Mouse (Mus musculus): Measurements from ENCODE around the gene Plpp4.

The Plpp4 gene

GRCm38 (mm10) chr7:129301622-129302021 lies 44.8 kb downstream of the Plpp4 start:
- DNase-seq (ENCODE audit: low read depth, low spot score): no peak

- DNase-seq (ENCODE audit: low read depth, low spot score): no peak
Measured at GRCm38 (mm10) chr7:129303356-129303755, 46.5 kb downstream of the Plpp4 start.

- DNase-seq (ENCODE audit: low read depth, low spot score): peak; percentile 43
Measured at GRCm38 (mm10) chr7:129307042-129307825, 50.4 kb downstream of the Plpp4 start.

- DNase-seq (ENCODE audit: low read depth, low spot score): no peak
Measured at GRCm38 (mm10) chr7:129308661-129309060, 51.8 kb downstream of the Plpp4 start.

- DNase-seq (ENCODE audit: low read depth, low spot score): no peak
Measured at GRCm38 (mm10) chr7:129312521-129312920, 55.7 kb downstream of the Plpp4 start.

GRCm38 (mm10) chr7:129313969-129314368 lies 57.1 kb downstream of the Plpp4 start:
- DNase-seq (ENCODE audit: low read depth, low spot score): no peak

GRCm38 (mm10) chr7:129340096-129340495 lies 83.3 kb downstream of the Plpp4 start:
- DNase-seq (ENCODE audit: low read depth, low spot score): no peak

- DNase-seq (ENCODE audit: low read depth, low spot score): no peak
Measured at GRCm38 (mm10) chr7:129355561-129355960, 98.7 kb downstream of the Plpp4 start.

GRCm38 (mm10) chr7:129375306-129375705 lies 118.5 kb downstream of the Plpp4 start:
- no peak for DNase-seq (ENCODE audit: low read depth, low spot score)

GRCm38 (mm10) chr7:129385149-129385548 lies 128.3 kb downstream of the Plpp4 start:
- no peak for DNase-seq (ENCODE audit: low read depth, low spot score)

- DNase-seq (ENCODE audit: low read depth, low spot score): no peak
Measured at GRCm38 (mm10) chr7:129392835-129393489, 136.1 kb downstream of the Plpp4 start.

GRCm38 (mm10) chr7:129396561-129396960 lies 139.7 kb downstream of the Plpp4 start:
- no peak for DNase-seq (ENCODE audit: low read depth, low spot score)

- no peak for DNase-seq (ENCODE audit: low read depth, low spot score)
Measured at GRCm38 (mm10) chr7:129399071-129399470, 142.2 kb downstream of the Plpp4 start.

GRCm38 (mm10) chr7:129402695-129403364 lies 146.0 kb downstream of the Plpp4 start:
- no peak for DNase-seq (ENCODE audit: low read depth, low spot score)

- DNase-seq (ENCODE audit: low read depth, low spot score): no peak
Measured at GRCm38 (mm10) chr7:129406069-129406468, 149.2 kb downstream of the Plpp4 start.

GRCm38 (mm10) chr7:129412695-129413094 lies 155.9 kb downstream of the Plpp4 start:
- DNase-seq (ENCODE audit: low read depth, low spot score): no peak

- DNase-seq (ENCODE audit: low read depth, low spot score): no peak
Measured at GRCm38 (mm10) chr7:129415179-129415578, 158.3 kb downstream of the Plpp4 start.

- no peak for DNase-seq (ENCODE audit: low read depth, low spot score)
Measured at GRCm38 (mm10) chr7:129421181-129421580, 164.3 kb downstream of the Plpp4 start.

- no peak for DNase-seq (ENCODE audit: low read depth, low spot score)
Measured at GRCm38 (mm10) chr7:129425554-129425953, 168.7 kb downstream of the Plpp4 start.

- no peak for DNase-seq (ENCODE audit: low read depth, low spot score)
Measured at GRCm38 (mm10) chr7:129428794-129429193, 172.0 kb downstream of the Plpp4 start.

GRCm38 (mm10) chr7:129429903-129430302 lies 173.1 kb downstream of the Plpp4 start:
- no peak for DNase-seq (ENCODE audit: low read depth, low spot score)
